Mouse (Mus musculus): ENCODE data around the gene Mrps27. TPM values are rescaled to one million over a fixed set of nuclear protein-coding genes. Genes with fewer than 3 reads are reported as not detected.

Mrps27 gene
- polyA plus RNA-seq, 1 experiment from 2014 or later = 48.1 TPM

DNA sequence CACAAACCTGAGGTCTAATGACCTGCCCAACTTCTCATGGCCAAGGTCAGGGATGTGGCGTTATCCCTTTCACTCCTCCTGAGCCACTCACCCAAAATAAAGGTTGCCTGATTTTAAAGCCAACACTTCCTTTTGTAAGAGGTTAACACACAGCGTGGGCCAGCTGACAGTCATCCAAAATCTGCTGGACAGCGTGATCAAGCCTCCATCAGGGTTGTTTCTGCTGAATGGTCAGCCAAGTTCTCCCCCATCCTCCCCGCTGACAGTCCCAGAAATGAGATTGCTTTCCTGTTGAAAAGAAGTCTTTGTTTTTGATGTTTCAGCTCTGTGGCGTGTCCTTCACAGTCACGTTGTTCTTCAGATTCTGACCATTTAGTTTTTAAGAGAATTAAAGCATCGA lies 106.2 kb downstream of the Mrps27 start:
- H3K36me3 ChIP-seq (ENCODE audit: control insufficient read depth, insufficient read depth, low read length) = no peaks in the 10 kb centered on the region
- 69% methylated on average over 7 of the region's 7 CpGs for WGBS
- no peak overlapping the region for H3K4me3 ChIP-seq (ENCODE audit: low read depth, low read length)
- no peaks in the 10 kb centered on the region for H3K9me3 ChIP-seq (ENCODE audit: control insufficient read depth, low read length)
- peaks cover 30% of the 10 kb centered on the region for H3K4me1 ChIP-seq (ENCODE audit: control insufficient read depth, insufficient read depth, low read length)
- H3K27me3 ChIP-seq (replicated peaks; ENCODE audit: control insufficient read depth, insufficient read depth, low read length) = no peaks in the 10 kb centered on the region
- no peak overlapping the region for H3K27ac ChIP-seq (replicated peaks; ENCODE audit: low read depth, low read length)
- no peak overlapping the region for H3K9ac ChIP-seq (ENCODE audit: low read depth, low read length)
- DNase-seq (ENCODE audit: low spot score) (no peak), ATAC-seq (ENCODE audit: low read depth) (no peak)
- H3K4me2 ChIP-seq (ENCODE audit: low read depth, low read length) = no peak overlapping the region

DNA sequence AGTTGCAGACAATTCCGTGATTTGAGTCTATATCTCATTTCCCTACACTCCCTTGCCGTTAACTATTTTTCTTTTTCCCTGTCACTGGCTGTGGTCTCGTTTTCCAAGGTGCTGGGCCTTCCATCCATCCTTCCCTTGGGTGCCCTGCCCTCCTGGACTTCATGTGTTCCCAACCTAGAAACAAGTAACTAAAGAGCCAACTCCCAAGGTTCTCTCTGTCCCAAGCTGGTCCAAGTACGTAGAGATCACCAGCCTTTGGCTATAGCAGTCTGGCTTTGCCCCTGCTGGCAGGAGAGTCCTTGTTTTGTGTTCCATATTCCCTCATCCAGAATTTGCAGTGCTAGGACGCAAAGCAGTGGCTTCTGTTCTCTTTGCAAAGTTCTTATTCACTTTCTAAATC lies 106.7 kb downstream of the Mrps27 start:
- Histone ChIP-seq H3K4me3 (ENCODE audit: low read depth, low read length) (no peak overlapping the region), H3K4me1 (ENCODE audit: control insufficient read depth, insufficient read depth, low read length) (peaks cover 27% of the 10 kb centered on the region), H3K27ac (replicated peaks; ENCODE audit: low read depth, low read length) (no peak overlapping the region; the same call in 1 of the 2 replicates), H3K9ac (ENCODE audit: low read depth, low read length) (no peak overlapping the region), H3K4me2 (ENCODE audit: low read depth, low read length) (no peak overlapping the region), H3K27me3 (replicated peaks; ENCODE audit: control insufficient read depth, insufficient read depth, low read length) (no peaks in the 10 kb centered on the region), H3K9me3 (ENCODE audit: control insufficient read depth, low read length) (no peaks in the 10 kb centered on the region), H3K36me3 (ENCODE audit: control insufficient read depth, insufficient read depth, low read length) (no peaks in the 10 kb centered on the region)
- ATAC-seq (ENCODE audit: low read depth) (no peak), DNase-seq (ENCODE audit: low spot score) (no peak)
- 82% methylated on average over 5 of the region's 5 CpGs for WGBS

DNA sequence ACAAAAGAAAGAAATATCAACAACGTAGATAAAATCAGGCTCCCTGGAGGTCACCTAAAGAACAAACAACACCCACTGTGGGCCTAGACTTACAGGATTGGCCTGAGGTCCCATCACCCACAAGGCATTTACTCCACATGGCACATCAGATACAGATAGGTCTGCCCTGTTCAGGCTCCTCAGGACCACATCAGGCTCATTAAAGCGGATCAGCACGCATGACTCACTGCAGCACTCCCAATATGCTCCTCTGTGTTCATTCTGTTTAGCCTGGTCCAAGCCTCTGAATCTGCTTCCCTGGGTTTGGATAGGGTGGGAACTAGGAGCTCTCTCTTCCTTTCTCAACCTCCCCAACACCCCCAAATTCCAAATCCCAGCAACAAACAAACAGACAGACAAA lies 107.9 kb downstream of the Mrps27 start:
- ATAC-seq (ENCODE audit: low read depth) (no peak), DNase-seq (ENCODE audit: low spot score) (no peak)
- 83% methylated on average over 3 of the region's 3 CpGs for WGBS
- Histone ChIP-seq H3K36me3 (ENCODE audit: control insufficient read depth, insufficient read depth, low read length) (no peaks in the 10 kb centered on the region), H3K9me3 (ENCODE audit: control insufficient read depth, low read length) (no peaks in the 10 kb centered on the region), H3K27me3 (replicated peaks; ENCODE audit: control insufficient read depth, insufficient read depth, low read length) (no peaks in the 10 kb centered on the region), H3K4me2 (ENCODE audit: low read depth, low read length) (no peak overlapping the region), H3K9ac (ENCODE audit: low read depth, low read length) (no peak overlapping the region), H3K4me1 (ENCODE audit: control insufficient read depth, insufficient read depth, low read length) (peaks cover 17% of the 10 kb centered on the region), H3K27ac (replicated peaks; ENCODE audit: low read depth, low read length) (no peak overlapping the region), H3K4me3 (ENCODE audit: low read depth, low read length) (no peak overlapping the region)

DNA sequence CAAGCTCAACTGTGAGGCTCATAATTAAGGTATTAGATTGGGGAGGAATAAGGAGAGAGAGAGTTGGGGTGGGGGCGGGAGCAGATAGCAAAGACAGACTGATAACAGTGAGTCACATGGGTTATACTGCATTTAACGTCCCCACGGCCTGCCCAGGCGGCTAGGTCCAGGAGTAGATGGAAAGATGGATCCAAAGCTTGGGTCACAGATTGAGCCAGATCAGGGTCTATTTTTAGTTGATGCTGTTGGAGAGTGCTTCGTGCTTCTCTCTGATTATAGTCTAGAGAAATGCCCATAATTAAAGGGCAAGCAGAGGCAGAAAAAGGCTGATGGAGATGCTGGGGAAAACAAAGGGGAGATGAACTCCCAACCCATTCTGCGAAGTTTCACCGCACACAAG lies 110.4 kb downstream of the Mrps27 start:
- ATAC-seq (ENCODE audit: low read depth) = no peak
- DNase-seq (ENCODE audit: low spot score) = no peak
- peaks cover 13% of the 10 kb centered on the region for H3K4me1 ChIP-seq (ENCODE audit: control insufficient read depth, insufficient read depth, low read length)
- H3K4me2 ChIP-seq (ENCODE audit: low read depth, low read length) = no peak overlapping the region
- no peak overlapping the region for H3K4me3 ChIP-seq (ENCODE audit: low read depth, low read length)
- H3K27ac ChIP-seq (replicated peaks; ENCODE audit: low read depth, low read length) = no peak overlapping the region
- H3K36me3 ChIP-seq (ENCODE audit: control insufficient read depth, insufficient read depth, low read length) = no peaks in the 10 kb centered on the region
- H3K9ac ChIP-seq (ENCODE audit: low read depth, low read length) = no peak overlapping the region
- WGBS = 87% methylated on average over 7 of the region's 7 CpGs
- no peaks in the 10 kb centered on the region for H3K9me3 ChIP-seq (ENCODE audit: control insufficient read depth, low read length)
- H3K27me3 ChIP-seq (replicated peaks; ENCODE audit: control insufficient read depth, insufficient read depth, low read length) = no peaks in the 10 kb centered on the region

DNA sequence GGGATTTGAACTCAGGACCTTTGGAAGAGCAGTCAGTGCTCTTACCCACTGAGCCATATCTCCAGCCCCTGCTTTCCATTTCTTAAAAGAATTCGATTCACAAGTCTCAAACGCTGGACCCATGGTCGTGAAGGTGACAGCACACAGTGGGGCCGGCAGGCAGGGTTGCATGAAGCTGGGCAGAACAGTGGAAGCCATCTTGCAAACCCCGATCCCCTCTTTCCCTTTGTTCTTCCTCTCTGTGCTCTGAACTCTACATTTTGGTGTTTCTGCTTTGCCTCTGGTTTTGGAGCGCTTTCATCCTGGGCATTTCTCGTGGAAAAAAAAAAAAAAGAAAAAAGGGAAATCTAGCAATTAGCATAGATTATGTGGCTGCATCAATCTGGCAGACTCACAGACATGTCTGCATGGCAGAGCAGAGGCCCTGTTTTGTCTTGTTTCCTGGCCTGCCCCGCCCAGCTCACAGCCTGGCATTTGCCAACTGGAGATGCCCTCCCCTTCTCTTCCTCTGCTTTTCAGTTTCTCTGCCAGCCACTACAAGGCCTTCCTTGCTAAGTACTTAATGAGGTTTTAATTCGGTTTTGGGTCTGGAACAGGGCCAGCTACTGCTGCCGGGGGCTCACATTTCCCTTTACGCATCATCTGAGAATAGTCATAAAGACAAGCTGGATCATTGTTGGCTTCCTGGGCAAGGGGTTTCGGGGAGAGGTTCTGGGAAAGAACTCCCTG lies 114.2 kb downstream of the Mrps27 start:
- Histone ChIP-seq H3K4me1 (ENCODE audit: control insufficient read depth, insufficient read depth, low read length) (peaks cover 8% of the 10 kb centered on the region; the same call in 1 of the 2 replicates), H3K27ac (replicated peaks; ENCODE audit: low read depth, low read length) (peak overlapping the region; percentile 54; the same call in 1 of the 2 replicates), H3K36me3 (ENCODE audit: control insufficient read depth, insufficient read depth, low read length) (0 out of 2 replicates have a peak, but pooled peaks cover 6% of the 10 kb centered on the region), H3K4me3 (ENCODE audit: low read depth, low read length) (no peak overlapping the region), H3K27me3 (replicated peaks; ENCODE audit: control insufficient read depth, insufficient read depth, low read length) (no peaks in the 10 kb centered on the region), H3K9me3 (ENCODE audit: control insufficient read depth, low read length) (no peaks in the 10 kb centered on the region), H3K4me2 (ENCODE audit: low read depth, low read length) (no peak overlapping the region), H3K9ac (ENCODE audit: low read depth, low read length) (no peak overlapping the region)
- ATAC-seq (ENCODE audit: low read depth) (peak; percentile 87), DNase-seq (ENCODE audit: low spot score) (peak; percentile 91)
- 58% methylated on average over 12 of the region's 12 CpGs for WGBS

DNA sequence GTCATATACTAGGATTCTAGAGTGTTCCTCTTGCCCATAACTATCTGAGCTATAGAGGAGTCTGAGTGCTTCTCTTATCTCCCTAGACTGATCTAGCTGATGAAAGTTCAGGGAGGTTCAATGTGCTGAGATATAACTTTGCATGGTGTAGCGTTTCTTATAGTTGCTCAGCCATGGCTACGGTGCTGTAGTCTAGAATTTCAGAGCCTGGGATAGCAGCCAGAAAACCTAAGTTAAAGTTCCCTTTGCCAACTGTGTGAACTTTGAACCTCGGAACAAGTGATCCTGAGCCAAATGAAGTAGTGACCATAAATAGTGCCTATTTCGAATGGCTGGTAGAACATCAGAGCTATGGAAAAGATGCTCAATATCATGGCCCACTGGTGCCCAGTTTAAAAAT lies 115.0 kb downstream of the Mrps27 start:
- no peak overlapping the region for H3K9ac ChIP-seq (ENCODE audit: low read depth, low read length)
- no peaks in the 10 kb centered on the region for H3K27me3 ChIP-seq (replicated peaks; ENCODE audit: control insufficient read depth, insufficient read depth, low read length)
- H3K4me3 ChIP-seq (ENCODE audit: low read depth, low read length) = no peak overlapping the region
- no peak overlapping the region for H3K4me2 ChIP-seq (ENCODE audit: low read depth, low read length)
- no peaks in the 10 kb centered on the region for H3K9me3 ChIP-seq (ENCODE audit: control insufficient read depth, low read length)
- DNase-seq (ENCODE audit: low spot score) = peak; percentile 38
- WGBS = 57% methylated on average over 4 of the region's 4 CpGs
- H3K4me1 ChIP-seq (ENCODE audit: control insufficient read depth, insufficient read depth, low read length) = peaks cover 8% of the 10 kb centered on the region; the same call in 1 of the 2 replicates
- H3K36me3 ChIP-seq (ENCODE audit: control insufficient read depth, insufficient read depth, low read length) = 0 out of 2 replicates have a peak, but pooled peaks cover 6% of the 10 kb centered on the region
- H3K27ac ChIP-seq (replicated peaks; ENCODE audit: low read depth, low read length) = peak overlapping the region; percentile 28; the same call in 1 of the 2 replicates
- ATAC-seq (ENCODE audit: low read depth) = peak; percentile 17; the same call in 1 of the 2 replicates

DNA sequence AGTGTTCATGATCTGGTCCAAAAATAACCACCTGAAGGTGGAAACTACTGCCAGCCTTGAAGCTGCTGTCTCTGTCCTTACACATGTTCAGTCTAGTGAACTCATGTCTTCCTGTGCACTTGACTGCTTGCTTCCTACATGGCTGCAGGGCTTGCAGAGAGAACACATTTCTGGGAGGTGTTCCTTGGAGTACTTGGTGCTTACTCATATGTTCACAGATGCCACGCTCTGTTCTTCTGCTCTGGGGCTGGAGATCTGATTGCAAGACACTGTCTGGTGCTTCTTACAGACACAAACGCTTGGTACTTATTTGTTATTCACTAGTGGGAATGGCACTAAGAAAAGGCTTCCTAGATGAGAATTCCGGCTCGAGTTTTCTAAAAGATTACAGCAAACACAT lies 117.3 kb downstream of the Mrps27 start:
- Histone ChIP-seq H3K9me3 (ENCODE audit: control insufficient read depth, low read length) (no peaks in the 10 kb centered on the region), H3K27me3 (replicated peaks; ENCODE audit: control insufficient read depth, insufficient read depth, low read length) (no peaks in the 10 kb centered on the region), H3K4me2 (ENCODE audit: low read depth, low read length) (no peak overlapping the region), H3K4me3 (ENCODE audit: low read depth, low read length) (no peak overlapping the region), H3K9ac (ENCODE audit: low read depth, low read length) (no peak overlapping the region), H3K36me3 (ENCODE audit: control insufficient read depth, insufficient read depth, low read length) (0 out of 2 replicates have a peak, but pooled peaks cover 6% of the 10 kb centered on the region), H3K4me1 (ENCODE audit: control insufficient read depth, insufficient read depth, low read length) (peaks cover 12% of the 10 kb centered on the region), H3K27ac (replicated peaks; ENCODE audit: low read depth, low read length) (no peak overlapping the region)
- DNase-seq (ENCODE audit: low spot score) (no peak), ATAC-seq (ENCODE audit: low read depth) (no peak)
- 86% methylated on average over 4 of the region's 4 CpGs for WGBS

DNA sequence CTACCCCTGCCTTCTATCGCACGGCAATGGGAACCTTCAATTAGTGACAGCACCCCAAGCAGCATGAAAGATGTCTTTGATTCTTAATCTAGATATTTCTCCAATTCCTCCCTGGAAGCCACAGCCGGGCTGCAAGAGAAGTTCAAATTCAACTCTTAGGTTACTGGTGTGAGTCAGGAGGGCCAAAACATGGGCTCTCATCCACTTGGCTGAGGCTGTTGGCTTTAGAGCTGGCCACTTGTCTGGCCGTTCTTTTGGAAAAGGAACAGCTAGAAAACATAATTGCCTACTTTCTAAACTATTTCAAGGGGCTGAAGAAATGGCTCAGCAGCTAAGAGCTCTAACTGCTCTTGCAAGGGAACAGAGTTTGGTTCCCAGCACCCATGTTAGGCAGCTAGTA lies 120.0 kb downstream of the Mrps27 start:
- DNase-seq (ENCODE audit: low spot score) (no peak), ATAC-seq (ENCODE audit: low read depth) (no peak)
- Histone ChIP-seq H3K4me1 (ENCODE audit: control insufficient read depth, insufficient read depth, low read length) (peaks cover 8% of the 10 kb centered on the region; the same call in 1 of the 2 replicates), H3K36me3 (ENCODE audit: control insufficient read depth, insufficient read depth, low read length) (0 out of 2 replicates have a peak, but pooled peaks cover 6% of the 10 kb centered on the region), H3K27ac (replicated peaks; ENCODE audit: low read depth, low read length) (no peak overlapping the region), H3K4me2 (ENCODE audit: low read depth, low read length) (no peak overlapping the region), H3K27me3 (replicated peaks; ENCODE audit: control insufficient read depth, insufficient read depth, low read length) (no peaks in the 10 kb centered on the region), H3K4me3 (ENCODE audit: low read depth, low read length) (no peak overlapping the region), H3K9me3 (ENCODE audit: control insufficient read depth, low read length) (no peaks in the 10 kb centered on the region), H3K9ac (ENCODE audit: low read depth, low read length) (no peak overlapping the region)
- 54% methylated on average over 4 of the region's 4 CpGs for WGBS

Measured in embryonic facial prominence, embryonic 14.5 days (tissue).